Mouse (Mus musculus) right cerebral cortex, adult 18-20 months (tissue): ENCODE measurements around the gene Nup93.
A peak's percentile ranks its signal among the peaks of the same experiment; 100 is the strongest.

Source experiments
- DNase-seq: peaks from one replicate; pipeline ENCODE4 v3.0.0; 2022; ENCODE audit warnings: mixed read lengths

Nup93 gene

GRCm38 (mm10) chr8:94323041-94323440 is 108.7 kb downstream of the Nup93 start:
- peak; percentile 54 for DNase-seq

GRCm38 (mm10) chr8:94324071-94324470 is 109.7 kb downstream of the Nup93 start:
- DNase-seq, result no peak

GRCm38 (mm10) chr8:94326016-94326415 is 111.7 kb downstream of the Nup93 start:
- no peak for DNase-seq

GRCm38 (mm10) chr8:94328932-94329728 is 114.8 kb downstream of the Nup93 start, which contains the start of gene Slc12a3:
TSS of gene Slc12a3 (plus strand) at chr8:94329201.
- no peak for DNase-seq

GRCm38 (mm10) chr8:94330733-94331132 is 116.4 kb downstream of the Nup93 start:
- no peak for DNase-seq

- no peak for DNase-seq
Observed at GRCm38 (mm10) chr8:94333345-94333744, 119.0 kb downstream of the Nup93 start.

GRCm38 (mm10) chr8:94337559-94337958 is 123.2 kb downstream of the Nup93 start:
- DNase-seq, result no peak

GRCm38 (mm10) chr8:94340796-94341195 is 126.4 kb downstream of the Nup93 start:
- no peak for DNase-seq

GRCm38 (mm10) chr8:94342691-94343090 is 128.3 kb downstream of the Nup93 start:
- DNase-seq, result no peak

- peak; percentile 83 for DNase-seq
Observed at GRCm38 (mm10) chr8:94343290-94343689, 128.9 kb downstream of the Nup93 start.

GRCm38 (mm10) chr8:94343778-94344320 is 129.5 kb downstream of the Nup93 start:
- no peak for DNase-seq

- DNase-seq, result no peak
Observed at GRCm38 (mm10) chr8:94345657-94346056, 131.3 kb downstream of the Nup93 start.

GRCm38 (mm10) chr8:94346264-94346663 is 131.9 kb downstream of the Nup93 start:
- DNase-seq, result no peak

GRCm38 (mm10) chr8:94348425-94348824 is 134.1 kb downstream of the Nup93 start:
- no peak for DNase-seq

GRCm38 (mm10) chr8:94354069-94354531 is 139.7 kb downstream of the Nup93 start:
- DNase-seq, result no peak

- no peak for DNase-seq
Observed at GRCm38 (mm10) chr8:94354571-94354970, 140.2 kb downstream of the Nup93 start.

GRCm38 (mm10) chr8:94357220-94357619 is 142.9 kb downstream of the Nup93 start:
- no peak for DNase-seq

- DNase-seq, result peak; percentile 42
Observed at GRCm38 (mm10) chr8:94358541-94358940, 144.2 kb downstream of the Nup93 start.

- DNase-seq, result no peak
Observed at GRCm38 (mm10) chr8:94361774-94362431, 147.5 kb downstream of the Nup93 start.

GRCm38 (mm10) chr8:94362607-94363239 is 148.4 kb downstream of the Nup93 start:
- DNase-seq, result no peak

- peak; percentile 43 for DNase-seq
Observed at GRCm38 (mm10) chr8:94363288-94363688, 148.9 kb downstream of the Nup93 start.

- no peak for DNase-seq
Observed at GRCm38 (mm10) chr8:94363906-94364305, 149.5 kb downstream of the Nup93 start.

GRCm38 (mm10) chr8:94364686-94365312 is 150.4 kb downstream of the Nup93 start:
- no peak for DNase-seq
